Mouse (Mus musculus) testis, adult 2 months (tissue): ENCODE results near the gene Ptpre. TPM values are rescaled to one million over a fixed set of nuclear protein-coding genes. Genes with fewer than 3 reads are reported as not detected.

Experiments
- H3K27ac ChIP-seq: fragments of 200-500 bp; 2 replicates; pipeline ENCODE4 v1.5.1; 2012; ENCODE audit warnings: low read depth, low read length; ENCODE audit not compliant: control insufficient read depth, insufficient read depth
- H3K27me3 ChIP-seq: fragments of 200-500 bp; 2 replicates; pipeline ENCODE4 v1.6.1; 2012; ENCODE audit warnings: mild to moderate bottlenecking, low read length, moderate library complexity; ENCODE audit not compliant: control insufficient read depth, insufficient read depth
- H3K36me3 ChIP-seq: fragments of 200-500 bp; 2 replicates; pipeline ENCODE4 v1.6.1; 2012; ENCODE audit warnings: mild to moderate bottlenecking, low read length; ENCODE audit not compliant: control insufficient read depth, insufficient read depth
- H3K4me1 ChIP-seq: fragments of 200-500 bp; 2 replicates; pipeline ENCODE4 v1.6.1; 2012; ENCODE audit warnings: low read length; ENCODE audit not compliant: control insufficient read depth, insufficient read depth
- H3K4me3 ChIP-seq: fragments of 200-500 bp; 2 replicates; pipeline ENCODE4 v1.5.1; 2012; ENCODE audit warnings: low read depth, mild to moderate bottlenecking, low read length, moderate library complexity, mixed read lengths; ENCODE audit not compliant: control insufficient read depth
- CTCF ChIP-seq: fragments of 200-500 bp; IDR thresholded peaks from 2 replicates; pipeline ENCODE4 v1.5.1; 2012; ENCODE audit warnings: low read depth, mild to moderate bottlenecking, inconsistent platforms, low read length, moderate library complexity; ENCODE audit not compliant: control insufficient read depth, insufficient read depth, insufficient replicate concordance
- POLR2A ChIP-seq: fragments of 200-500 bp; IDR thresholded peaks from 2 replicates; pipeline ENCODE4 v1.6.1; 2012; ENCODE audit warnings: low read depth, mild to moderate bottlenecking, inconsistent platforms, low read length, moderate library complexity; ENCODE audit not compliant: control insufficient read depth
- polyA plus RNA-seq: library from polyadenylated mRNA; depleted of rRNA; stranded (reverse); fragments of >200 nt; gene quantifications from 2 replicates; pipeline ENCODE4 v1.2.3, GENCODE M21; 2012

Ptpre gene
- polyA plus RNA-seq, 1 experiment = 7.2 TPM

DNA sequence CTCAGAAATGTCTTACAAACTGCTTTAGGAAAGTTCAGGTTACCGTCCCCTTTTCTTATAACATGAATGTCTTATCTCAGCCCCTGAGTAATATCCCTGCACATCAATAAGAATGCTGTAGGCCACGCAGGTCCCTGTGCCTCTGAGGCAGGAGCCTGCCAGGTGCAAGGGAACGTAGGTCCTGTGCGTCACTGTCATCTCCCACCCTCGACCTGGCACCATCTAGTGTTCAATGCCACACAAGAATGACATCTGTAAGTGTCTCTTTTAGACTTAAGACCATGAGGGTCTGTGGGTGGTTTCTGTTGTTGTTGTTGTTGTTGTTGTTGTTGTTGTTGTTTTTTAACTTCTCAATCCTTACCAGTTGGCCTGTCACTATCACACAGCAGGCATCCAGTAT lies 56.0 kb downstream of the Ptpre start:
- TF ChIP-seq POLR2A (no peak), CTCF (no peak)
- H3K4me1 ChIP-seq = peaks cover 2% of the 10 kb centered on the region; the same call in 1 of the 2 replicates
- no peaks in the 10 kb centered on the region for H3K27me3 ChIP-seq
- H3K36me3 ChIP-seq = no peaks in the 10 kb centered on the region
- H3K4me3 ChIP-seq = no peak overlapping the region
- H3K27ac ChIP-seq = no peak overlapping the region

DNA sequence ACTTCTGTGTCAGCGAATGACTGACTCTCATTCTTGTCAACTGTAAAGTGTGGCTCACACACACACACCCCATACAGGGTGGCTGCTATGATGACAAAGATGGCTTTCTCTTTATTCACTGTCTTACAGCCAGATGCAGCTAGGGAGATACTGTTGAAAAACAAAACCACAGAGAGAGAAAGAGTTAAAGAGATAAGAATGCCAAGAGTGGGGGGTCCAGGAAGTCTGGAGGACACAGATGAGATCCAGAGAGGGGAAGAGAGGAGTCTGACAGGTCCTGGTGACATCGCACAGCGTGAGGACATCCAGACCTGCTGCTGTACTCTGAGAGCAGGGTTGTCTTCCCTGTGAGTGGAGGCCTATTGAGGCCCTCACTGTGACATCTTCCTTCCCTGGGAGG lies 56.5 kb downstream of the Ptpre start:
- Histone ChIP-seq H3K27me3 (no peaks in the 10 kb centered on the region), H3K4me3 (no peak overlapping the region), H3K36me3 (no peaks in the 10 kb centered on the region), H3K27ac (no peak overlapping the region), H3K4me1 (peaks cover 3% of the 10 kb centered on the region; the same call in 1 of the 2 replicates)
- TF ChIP-seq CTCF (no peak), POLR2A (no peak)

DNA sequence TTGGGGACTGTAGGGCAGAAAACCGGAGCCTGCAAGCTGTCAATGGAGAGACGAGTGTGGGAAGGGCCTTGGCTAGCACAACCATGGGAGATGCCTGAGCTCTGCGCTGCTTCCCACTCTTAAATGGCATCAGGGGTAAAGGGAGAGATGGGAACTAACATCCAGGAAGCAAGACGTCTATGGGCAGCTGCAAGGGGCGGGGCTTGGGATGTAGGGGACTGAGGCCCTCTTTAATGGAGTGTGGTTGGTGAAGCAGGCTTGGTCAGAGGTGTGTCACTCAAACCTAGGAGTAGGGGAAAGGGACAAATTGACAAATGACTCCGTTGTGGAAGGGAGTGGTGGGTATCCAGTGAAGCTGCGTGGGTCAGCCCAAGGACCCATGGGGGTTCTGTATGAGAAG lies 57.4 kb downstream of the Ptpre start:
- no peaks in the 10 kb centered on the region for H3K36me3 ChIP-seq
- no peak overlapping the region for H3K4me3 ChIP-seq
- peaks cover 3% of the 10 kb centered on the region; the same call in 1 of the 2 replicates for H3K4me1 ChIP-seq
- H3K27me3 ChIP-seq = no peaks in the 10 kb centered on the region
- no peak for TF ChIP-seq POLR2A
- TF ChIP-seq CTCF = no peak
- H3K27ac ChIP-seq = no peak overlapping the region

DNA sequence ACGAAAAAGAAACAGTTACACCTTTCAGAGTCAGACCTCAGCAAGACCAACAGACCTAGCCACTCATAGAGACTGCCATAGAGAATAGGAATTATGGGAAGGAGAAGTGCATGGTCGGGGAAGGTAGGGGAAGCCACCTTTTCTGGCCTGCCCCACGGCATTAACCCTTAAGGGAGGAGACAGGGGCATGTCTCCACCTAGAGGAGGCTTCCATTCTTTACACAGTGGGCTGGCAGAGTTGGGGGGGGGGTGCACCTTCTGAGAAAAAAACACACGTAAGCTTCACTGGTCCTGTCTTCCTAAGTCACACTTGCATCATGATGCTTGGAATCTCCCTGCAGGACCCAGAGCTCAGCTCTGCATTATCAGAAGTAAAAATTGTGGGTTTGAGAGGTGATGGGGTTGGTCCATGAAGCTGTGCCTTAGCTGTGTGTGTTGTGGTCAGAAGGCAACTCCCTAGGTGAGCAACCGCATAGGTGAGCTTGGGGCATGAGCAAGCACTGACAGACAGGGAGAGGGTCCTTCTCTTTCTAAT lies 58.4 kb downstream of the Ptpre start:
- no peaks in the 10 kb centered on the region for H3K27me3 ChIP-seq
- H3K4me1 ChIP-seq = peaks cover 3% of the 10 kb centered on the region; the same call in 1 of the 2 replicates
- H3K36me3 ChIP-seq = no peaks in the 10 kb centered on the region
- TF ChIP-seq CTCF (no peak), POLR2A (no peak)
- H3K27ac ChIP-seq = peak overlapping the region; percentile 40; the same call in 1 of the 2 replicates
- no peak overlapping the region for H3K4me3 ChIP-seq

DNA sequence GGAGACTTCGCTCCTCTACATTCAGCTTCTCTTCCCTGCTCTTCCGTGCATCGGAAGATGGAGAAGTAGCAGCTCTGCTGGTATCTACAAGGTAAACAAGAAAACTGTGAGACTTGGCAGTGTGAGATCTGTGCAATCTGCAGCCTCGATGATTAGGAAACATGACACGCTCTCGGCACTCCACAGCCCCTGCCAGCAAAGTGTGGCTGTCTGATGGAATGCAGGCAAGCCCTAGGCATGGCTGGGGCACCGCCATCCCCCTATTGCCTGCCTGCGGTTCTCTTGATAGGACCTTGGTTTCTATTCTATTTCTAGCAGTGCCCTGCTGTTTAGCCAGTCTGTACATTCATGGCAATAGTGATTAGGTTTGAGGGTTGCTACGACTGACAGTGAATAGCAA lies 59.7 kb downstream of the Ptpre start:
- no peak overlapping the region for H3K4me3 ChIP-seq
- peaks cover 3% of the 10 kb centered on the region; the same call in 1 of the 2 replicates for H3K4me1 ChIP-seq
- TF ChIP-seq CTCF (no peak), POLR2A (no peak)
- no peaks in the 10 kb centered on the region for H3K36me3 ChIP-seq
- no peaks in the 10 kb centered on the region for H3K27me3 ChIP-seq
- peak overlapping the region; percentile 46; the same call in 1 of the 2 replicates for H3K27ac ChIP-seq

DNA sequence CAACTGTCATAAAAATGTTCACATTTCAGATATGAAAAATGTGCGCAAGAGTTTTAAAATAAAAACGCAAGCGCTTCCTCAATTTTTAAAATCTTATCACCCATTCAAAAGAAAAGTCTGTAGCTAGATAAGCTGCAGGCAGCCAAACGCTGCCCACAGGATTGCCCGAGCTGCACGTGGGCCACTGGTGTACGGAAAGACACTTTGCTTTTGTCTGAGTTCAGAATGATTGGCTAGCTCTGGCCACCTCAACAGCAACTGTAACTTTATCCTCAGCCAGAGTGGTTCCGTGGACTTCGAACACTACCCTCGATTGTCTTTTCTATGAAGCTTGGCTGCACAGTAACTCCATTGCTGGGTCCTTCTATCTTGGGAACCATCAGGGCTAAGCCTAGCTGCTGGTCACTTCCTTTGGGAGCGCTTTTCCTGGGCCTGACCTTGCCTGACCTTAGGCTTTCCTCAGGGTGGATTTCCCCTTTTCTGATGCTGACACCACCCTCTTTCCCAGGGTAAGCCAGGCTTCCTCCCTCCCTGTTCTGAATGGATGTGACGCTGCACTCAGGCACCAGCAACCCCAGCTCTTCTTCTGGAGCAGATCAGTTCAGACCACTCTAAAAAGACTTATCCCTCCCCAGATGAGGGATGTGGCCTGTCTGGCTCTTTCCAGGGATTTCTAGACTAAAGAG lies 60.5 kb downstream of the Ptpre start:
- no peaks in the 10 kb centered on the region for H3K27me3 ChIP-seq
- no peak overlapping the region for H3K4me3 ChIP-seq
- H3K36me3 ChIP-seq = no peaks in the 10 kb centered on the region
- peak overlapping the region; percentile 69 for H3K27ac ChIP-seq
- TF ChIP-seq CTCF (no peak), POLR2A (no peak)
- H3K4me1 ChIP-seq = peaks cover 3% of the 10 kb centered on the region; the same call in 1 of the 2 replicates

DNA sequence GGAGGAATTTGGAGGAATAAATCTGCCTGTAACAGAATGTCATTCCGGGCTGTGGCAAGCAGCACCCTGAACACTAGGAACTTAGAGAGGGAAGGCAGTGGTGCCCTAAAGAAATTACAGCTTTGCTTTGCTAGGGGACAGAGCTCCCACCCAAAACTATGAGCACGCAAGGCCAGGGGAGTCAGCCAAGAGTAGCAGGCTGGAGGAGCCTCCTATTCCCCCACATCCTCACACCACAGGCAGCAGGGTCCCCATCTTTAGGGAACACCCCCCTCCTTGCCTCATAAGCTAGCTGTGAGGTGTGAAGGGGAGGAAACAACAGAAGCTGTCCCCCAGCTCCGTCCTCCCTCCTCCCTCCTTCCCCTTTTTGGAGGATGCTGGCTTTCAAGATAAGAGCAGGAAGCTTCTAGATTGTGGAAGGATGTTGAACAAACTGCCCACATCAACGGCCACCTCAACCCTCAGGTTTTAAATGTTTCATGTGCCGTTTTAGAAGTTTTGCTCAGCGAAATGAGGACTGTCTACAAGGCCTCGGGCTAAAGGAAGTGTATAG lies 61.1 kb downstream of the Ptpre start:
- H3K4me1 ChIP-seq = peaks cover 3% of the 10 kb centered on the region; the same call in 1 of the 2 replicates
- peak overlapping the region; percentile 69 for H3K27ac ChIP-seq
- no peaks in the 10 kb centered on the region for H3K36me3 ChIP-seq
- H3K4me3 ChIP-seq = no peak overlapping the region
- H3K27me3 ChIP-seq = no peaks in the 10 kb centered on the region
- TF ChIP-seq CTCF (no peak), POLR2A (no peak)
